Mouse (Mus musculus) adrenal gland, adult 2 months (tissue): ENCODE data around the gene Megf6. TPM values are rescaled to one million over a fixed set of nuclear protein-coding genes. Genes with fewer than 3 reads are reported as not detected.

Source experiments
- polyA plus RNA-seq: library from polyadenylated mRNA; depleted of rRNA; stranded (reverse); fragments of >200 nt; gene quantifications from 2 replicates; pipeline ENCODE4 v1.2.3, GENCODE M21; 2012; rRNA removed
- total RNA-seq, 2 experiments: library from RNA; stranded (reverse); gene quantifications; 2 replicates each; pipeline ENCODE4 v1.2.3; 2021

The Megf6 gene
- total and polyA plus RNA-seq, 3 experiments: 2.3 to 5.3 (median 2.6) TPM

Other genes with a start within 250 kb of the Megf6 start
- 10 to 100 TPM; 18.0 to 19.9 TPM for gene A430005L14Rik, start 213.5 kb upstream of the Megf6 start, total RNA-seq
- gene A430005L14Rik, start 213.5 kb upstream of the Megf6 start, polyA plus RNA-seq: 45.5 and 47.9 TPM in 2 replicates
- gene Dffb, start 195.6 kb upstream of the Megf6 start, total RNA-seq: 1 to 10 TPM; 2.9 to 3.7 TPM
- 12.7 and 13.5 TPM in 2 replicates for gene Dffb, start 195.6 kb upstream of the Megf6 start, polyA plus RNA-seq
- 10 to 100 TPM; 25.6 to 25.7 TPM for gene Cep104, start 195.5 kb upstream of the Megf6 start, total RNA-seq
- gene Cep104, start 195.5 kb upstream of the Megf6 start, polyA plus RNA-seq: 18.4 and 22.4 TPM in 2 replicates
- 10 to 100 TPM; 39.7 to 53.8 TPM for gene Lrrc47, start 159.0 kb upstream of the Megf6 start, total RNA-seq
- 75.9 and 89.1 TPM in 2 replicates for gene Lrrc47, start 159.0 kb upstream of the Megf6 start, polyA plus RNA-seq
- gene Smim1, start 144.5 kb upstream of the Megf6 start, total RNA-seq: 10 to 100 TPM; 54.7 to 69.5 TPM
- 130 and 143 TPM in 2 replicates for gene Smim1, start 144.5 kb upstream of the Megf6 start, polyA plus RNA-seq
- gene Ccdc27, start 128.1 kb upstream of the Megf6 start, total RNA-seq: not detected
- gene Ccdc27, start 128.1 kb upstream of the Megf6 start, polyA plus RNA-seq: not detected in 2 replicates
- not detected for gene Trp73, start 30.5 kb upstream of the Megf6 start, total RNA-seq
- 0.30 TPM in 1 of 2 replicates, not detected in the other for gene Trp73, start 30.5 kb upstream of the Megf6 start, polyA plus RNA-seq
- gene Wrap73, start 28.4 kb upstream of the Megf6 start, total RNA-seq: 10 to 100 TPM; 16.7 to 20.4 TPM
- 41.0 and 41.1 TPM in 2 replicates for gene Wrap73, start 28.4 kb upstream of the Megf6 start, polyA plus RNA-seq
- gene Tprgl, start 10.1 kb upstream of the Megf6 start, total RNA-seq: 100 to 1,000 TPM; 151 to 180 TPM
- 188 and 210 TPM in 2 replicates for gene Tprgl, start 10.1 kb upstream of the Megf6 start, polyA plus RNA-seq
- under 1 TPM; 0.46 to 0.59 TPM for gene Arhgef16, start 130.9 kb downstream of the Megf6 start, total RNA-seq
- 0.27 and 0.49 TPM in 2 replicates for gene Arhgef16, start 130.9 kb downstream of the Megf6 start, polyA plus RNA-seq
- not detected for gene B230104I21Rik, start 165.4 kb downstream of the Megf6 start, total RNA-seq
- gene B230104I21Rik, start 165.4 kb downstream of the Megf6 start, polyA plus RNA-seq: not detected in 2 replicates